Mouse (Mus musculus) liver, embryonic 14.5 days (tissue): ENCODE data around the gene Rnf144b. TPM values are rescaled to one million over a fixed set of nuclear protein-coding genes. Genes with fewer than 3 reads are reported as not detected.

Experiments
- ATAC-seq: fragments of 200-750 bp; cut with Nextera tagmentation; 2 replicates; pipeline ENCODE4 v1.8.0; 2017; ENCODE audit warnings: moderate number of reproducible peaks, mild to moderate bottlenecking, moderate library complexity; ENCODE audit not compliant: insufficient read depth
- DNase-seq, 3 experiments: peaks; one replicate each; pipeline ENCODE4 v3.0.0-alpha.2; 2012 to 2013; ENCODE audit warnings: low read depth in 3 of 3, low spot score in 3 of 3
- H3K27ac ChIP-seq: fragments of 300-500 bp; sonication (generic); 2 replicates; pipeline ENCODE4 v1.5.1; 2014; ENCODE audit warnings: moderate library complexity, mild to moderate bottlenecking, control low read depth, inconsistent platforms
- H3K27me3 ChIP-seq: fragments of 300-500 bp; sonication (generic); 2 replicates; pipeline ENCODE4 v1.6.1; 2014; ENCODE audit warnings: mild to moderate bottlenecking, low read length, moderate library complexity; ENCODE audit not compliant: control insufficient read depth, insufficient read depth
- H3K36me3 ChIP-seq: fragments of 300-500 bp; sonication (generic); replicated peaks from 2 replicates; pipeline ENCODE4 v1.6.1; 2014; ENCODE audit warnings: low read depth; ENCODE audit not compliant: control insufficient read depth, insufficient read depth
- H3K4me1 ChIP-seq, 2 experiments: fragments of 200-500 bp in 1 of 2; fragments of 300-500 bp in 1 of 2; sonication (generic) in 1 of 2; replicated peaks; 2 replicates each; pipeline ENCODE4 v1.6.1; 2012 to 2014; ENCODE audit warnings: antibody characterized with exemption in 1 of 2, inconsistent platforms in 1 of 2, low read length in 1 of 2; ENCODE audit not compliant: control insufficient read depth in 2 of 2, insufficient read depth in 2 of 2
- H3K4me2 ChIP-seq: fragments of 300-500 bp; sonication (generic); 2 replicates; pipeline ENCODE4 v1.6.1; 2014; ENCODE audit warnings: low read depth, mild to moderate bottlenecking, control low read depth, moderate library complexity
- H3K4me3 ChIP-seq, 2 experiments: fragments of 200-500 bp in 1 of 2; fragments of 300-500 bp in 1 of 2; sonication (generic) in 1 of 2; 2 replicates each; pipeline ENCODE4 v1.5.1; 2012 to 2014; ENCODE audit warnings: low read depth in 2 of 2, low read length in 2 of 2, mild to moderate bottlenecking in 2 of 2, control low read depth in 1 of 2, inconsistent platforms in 1 of 2, moderate library complexity in 1 of 2; ENCODE audit not compliant: insufficient read depth in 1 of 2
- H3K9ac ChIP-seq: fragments of 300-500 bp; sonication (generic); replicated peaks from 2 replicates; pipeline ENCODE4 v1.6.1; 2014; ENCODE audit warnings: mild to moderate bottlenecking, control low read depth, moderate library complexity
- H3K9me3 ChIP-seq: fragments of 300-500 bp; sonication (generic); 2 replicates; pipeline ENCODE4 v1.6.1; 2016; ENCODE audit warnings: low read length, mixed read lengths; ENCODE audit not compliant: control insufficient read depth
- CTCF ChIP-seq: IDR thresholded peaks from 2 replicates; pipeline ENCODE4 v1.5.1; 2016; ENCODE audit warnings: antibody characterized with exemption, low read depth, control low read depth
- EP300 ChIP-seq: IDR thresholded peaks from 2 replicates; pipeline ENCODE4 v1.6.1; 2016; ENCODE audit warnings: antibody characterized with exemption, low read depth
- WGBS: fragments of 180-500 bp; shearing (Covaris S2); extraction: QIAGEN DNeasy Blood & Tissue Kit; methylation state at CpG from one replicate; pipeline ENCODE4 v1.1.7; 2014; ENCODE audit not compliant: insufficient replicate concordance; 5-methylcytosine and 5-hydroxymethylcytosine counted together
- polyA plus RNA-seq, 2 experiments: library from polyadenylated mRNA; depleted of rRNA in 1 of 2; stranded (reverse) in 1 of 2; unstranded in 1 of 2; fragments of >200 nt; fragmentation: Nextera tagmentation in 1 of 2; extraction: Ambion mirVana in 1 of 2; gene quantifications; 2 replicates each; pipeline versions ENCODE4 v1.2.1 to v1.2.3; 2012 to 2014

The Rnf144b gene
- polyA plus RNA-seq, 2 experiments, result 1.6 to 2.2 TPM

DNA sequence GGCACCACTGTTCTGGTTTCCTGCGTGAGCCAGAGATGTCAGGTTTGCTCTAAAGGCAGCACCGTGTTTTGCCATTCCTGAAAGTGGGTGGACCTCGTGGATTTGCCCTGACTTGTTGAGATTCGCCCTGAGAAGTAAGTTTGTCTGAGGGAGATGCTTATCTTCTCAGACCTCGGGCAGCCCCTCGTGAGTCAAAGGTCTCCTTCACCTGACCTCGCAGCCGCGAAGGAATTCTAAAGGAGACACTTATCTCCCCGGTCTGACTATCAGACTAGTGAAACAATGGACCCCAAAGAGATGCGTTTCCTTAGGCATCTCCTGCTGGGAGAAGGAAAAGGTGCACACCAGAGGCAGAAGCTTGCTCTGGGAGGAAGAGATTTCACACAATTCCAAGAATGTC, 46.0 kb downstream of the Rnf144b start:
- H3K4me2 ChIP-seq, result no peak overlapping the region
- no peaks in the 10 kb centered on the region for H3K36me3 ChIP-seq
- no peaks in the 10 kb centered on the region for H3K9me3 ChIP-seq
- WGBS, result 36% methylated on average over 11 of the region's 11 CpGs
- TF ChIP-seq EP300 (no peak), CTCF (no peak)
- no peak for DNase-seq
- ATAC-seq, result no peak
- no peak overlapping the region for H3K27ac ChIP-seq
- no peak overlapping the region for H3K9ac ChIP-seq
- peaks cover 0 to 3% of the 10 kb centered on the region in 2 experiments; a peak in 2 of 4 replicates for H3K4me1 ChIP-seq
- no peak overlapping the region for H3K4me3 ChIP-seq
- H3K27me3 ChIP-seq, result no peaks in the 10 kb centered on the region

DNA sequence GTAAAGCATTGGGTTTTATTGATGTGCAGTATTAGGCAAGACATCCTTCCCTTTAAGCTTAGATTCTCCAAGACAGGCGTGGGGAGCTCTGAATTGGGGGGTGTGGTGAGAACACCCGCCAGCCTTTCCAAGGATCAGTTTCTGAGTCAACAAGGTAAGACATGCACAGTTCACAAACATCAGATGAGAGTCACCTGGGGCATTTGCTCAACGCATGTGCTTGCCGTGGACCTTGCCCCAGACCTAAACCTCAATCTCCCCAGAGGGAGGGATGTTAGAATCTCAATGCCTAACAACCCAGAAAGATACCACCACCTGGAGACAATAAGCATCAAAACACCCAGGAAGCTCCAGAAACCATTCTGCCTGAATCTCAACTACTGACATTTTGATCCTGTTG, 47.6 kb downstream of the Rnf144b start:
- Histone ChIP-seq H3K36me3 (no peaks in the 10 kb centered on the region), H3K4me3 (no peak overlapping the region), H3K27ac (no peak overlapping the region), H3K4me2 (no peak overlapping the region), H3K27me3 (no peaks in the 10 kb centered on the region), H3K9ac (no peak overlapping the region), H3K9me3 (no peaks in the 10 kb centered on the region), H3K4me1 (peaks cover 0 to 3% of the 10 kb centered on the region in 2 experiments; a peak in 2 of 4 replicates)
- DNase-seq (no peak), ATAC-seq (no peak)
- WGBS, result 43% methylated on average over 4 of the region's 4 CpGs
- no peak for TF ChIP-seq EP300
- no peak for TF ChIP-seq CTCF

DNA sequence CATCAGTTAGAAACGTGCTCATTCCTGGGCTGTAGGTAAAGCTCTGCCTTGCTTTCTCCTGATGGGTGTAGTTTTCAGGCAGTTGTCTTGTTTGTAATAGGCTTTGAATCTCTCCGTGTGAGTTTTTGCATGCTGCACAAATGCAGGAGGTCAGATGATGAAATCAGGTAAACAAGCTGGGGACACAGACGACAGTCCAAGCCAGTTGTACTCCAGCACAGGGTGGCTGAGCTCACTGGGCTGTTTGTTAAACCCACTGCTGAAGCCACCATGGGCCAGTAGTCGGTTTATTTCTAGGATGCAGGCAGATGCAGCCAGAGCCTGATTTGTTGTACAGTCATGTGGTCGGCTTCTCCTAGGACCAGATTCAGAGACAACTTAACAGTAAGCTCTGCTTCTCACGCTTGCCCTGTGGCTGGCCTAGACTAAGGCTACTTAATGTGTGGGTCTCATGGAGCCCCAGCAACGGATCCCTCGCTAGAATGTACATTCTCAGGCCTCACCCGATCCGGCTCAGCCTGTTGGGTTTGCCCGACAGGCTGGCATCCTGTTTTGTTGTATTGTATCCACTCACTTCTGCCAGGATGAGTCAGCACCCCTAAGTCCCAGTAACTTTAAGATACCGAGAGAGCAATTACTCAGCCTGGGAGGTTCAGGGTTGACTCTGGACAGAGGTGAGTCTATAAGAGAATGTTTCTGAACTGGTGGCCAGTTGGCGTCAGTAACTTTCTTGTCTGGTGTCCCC, 48.5 kb downstream of the Rnf144b start:
- Histone ChIP-seq H3K4me1 (peaks cover 0 to 3% of the 10 kb centered on the region in 2 experiments; a peak in 2 of 4 replicates), H3K9ac (no peak overlapping the region), H3K4me3 (no peak overlapping the region), H3K36me3 (no peaks in the 10 kb centered on the region), H3K4me2 (no peak overlapping the region), H3K27me3 (no peaks in the 10 kb centered on the region), H3K9me3 (no peaks in the 10 kb centered on the region), H3K27ac (peak overlapping the region; percentile 26)
- ATAC-seq (peak; percentile 52), DNase-seq (no peak)
- 47% methylated on average over 13 of the region's 13 CpGs for WGBS
- TF ChIP-seq EP300, result no peak
- no peak for TF ChIP-seq CTCF

DNA sequence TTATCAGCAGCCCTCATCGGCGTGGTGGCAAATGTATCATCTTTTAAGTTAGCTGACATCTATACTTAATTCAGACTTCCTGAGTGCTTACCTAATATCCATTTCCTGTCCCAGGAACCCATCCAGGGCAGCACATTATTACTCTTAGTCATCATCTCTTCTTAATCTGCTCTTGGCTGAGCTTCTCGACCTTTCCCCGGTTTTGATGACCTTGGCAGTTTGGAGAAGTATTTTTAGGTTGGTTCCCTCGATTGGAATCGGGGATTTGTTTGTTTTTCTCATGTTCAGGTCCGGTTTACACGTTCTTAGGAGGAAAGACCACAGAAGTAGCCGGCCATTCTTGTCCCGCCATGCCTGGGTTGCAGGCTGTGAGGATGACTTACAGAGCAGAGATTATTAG, 50.4 kb downstream of the Rnf144b start:
- Histone ChIP-seq H3K4me2 (no peak overlapping the region), H3K4me1 (peaks cover 0 to 3% of the 10 kb centered on the region in 2 experiments; a peak in 2 of 4 replicates), H3K9me3 (no peaks in the 10 kb centered on the region), H3K9ac (no peak overlapping the region), H3K36me3 (no peaks in the 10 kb centered on the region), H3K4me3 (no peak overlapping the region), H3K27me3 (no peaks in the 10 kb centered on the region), H3K27ac (no peak overlapping the region)
- TF ChIP-seq EP300 (no peak), CTCF (no peak)
- WGBS, result 61% methylated on average over 10 of the region's 10 CpGs
- DNase-seq (no peak), ATAC-seq (no peak)

DNA sequence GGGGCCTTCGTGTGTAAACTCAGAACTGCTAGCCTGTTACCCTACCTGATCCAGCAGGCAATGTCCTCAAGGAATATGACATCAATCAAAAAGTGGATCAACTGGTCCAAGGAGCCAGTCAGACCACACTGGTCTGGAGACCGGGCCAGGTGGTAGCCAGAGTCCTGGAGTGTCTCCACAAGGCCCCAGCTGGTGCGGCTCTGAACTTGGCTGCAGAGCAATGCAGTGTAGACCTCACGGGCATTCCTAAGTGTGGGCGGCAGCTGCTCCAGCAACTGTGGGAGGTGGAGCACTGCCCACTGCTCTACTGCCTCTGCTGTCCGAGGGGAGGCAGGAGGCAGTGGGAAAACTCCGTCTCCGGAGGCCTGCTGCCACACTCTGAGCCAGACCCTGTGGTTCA, 55.7 kb downstream of the Rnf144b start:
- WGBS, result 65% methylated on average over 8 of the region's 8 CpGs

More for the DNA sequence above, 55.7 kb downstream of the Rnf144b start:
- Histone ChIP-seq H3K9me3 (no peaks in the 10 kb centered on the region), H3K9ac (no peak overlapping the region), H3K4me2 (no peak overlapping the region), H3K27me3 (no peaks in the 10 kb centered on the region), H3K4me1 (peaks cover 0 to 2% of the 10 kb centered on the region in 2 experiments; a peak in 1 of 4 replicates), H3K27ac (no peak overlapping the region), H3K4me3 (no peak overlapping the region), H3K36me3 (no peaks in the 10 kb centered on the region)
- no peak for DNase-seq
- ATAC-seq, result no peak
- no peak for TF ChIP-seq CTCF
- TF ChIP-seq EP300, result no peak
